Mouse (Mus musculus) forebrain, embryonic 14.5 days (tissue): ENCODE results near the gene Lkaaear1. TPM values are rescaled to one million over a fixed set of nuclear protein-coding genes. Genes with fewer than 3 reads are reported as not detected.

Source experiments
- ATAC-seq: fragments of 200-750 bp; cut with Nextera tagmentation; 2 replicates; pipeline ENCODE4 v1.8.0; 2017; ENCODE audit warnings: mild to moderate bottlenecking, moderate library complexity
- DNase-seq: peaks from one replicate; pipeline ENCODE4 v3.0.0-alpha.2; 2015; ENCODE audit warnings: low spot score
- H3K27ac ChIP-seq: fragments of 300-500 bp; sonication (generic); 2 replicates; pipeline ENCODE4 v1.5.1; 2014; ENCODE audit warnings: low read depth, mild to moderate bottlenecking, control low read depth, low read length, moderate library complexity
- H3K27me3 ChIP-seq: fragments of 300-500 bp; sonication (generic); replicated peaks from 2 replicates; pipeline ENCODE4 v1.6.1; 2014; ENCODE audit warnings: low read length, control low read depth, mixed read lengths; ENCODE audit not compliant: control insufficient read depth, insufficient read depth
- H3K36me3 ChIP-seq: fragments of 300-500 bp; sonication (generic); 2 replicates; pipeline ENCODE4 v1.6.1; 2014; ENCODE audit warnings: low read length, control low read depth; ENCODE audit not compliant: control insufficient read depth, insufficient read depth
- H3K4me1 ChIP-seq: fragments of 300-500 bp; sonication (generic); 2 replicates; pipeline ENCODE4 v1.6.1; 2014; ENCODE audit warnings: antibody characterized with exemption, low read length, control low read depth; ENCODE audit not compliant: control insufficient read depth, insufficient read depth
- H3K4me2 ChIP-seq: fragments of 300-500 bp; sonication (generic); 2 replicates; pipeline ENCODE4 v1.6.1; 2014; ENCODE audit warnings: mild to moderate bottlenecking, control low read depth, low read length
- H3K4me3 ChIP-seq: fragments of 300-500 bp; sonication (generic); 2 replicates; pipeline ENCODE4 v1.5.1; 2014; ENCODE audit warnings: low read depth, low read length, control low read depth
- H3K9ac ChIP-seq: fragments of 300-500 bp; sonication (generic); 2 replicates; pipeline ENCODE4 v1.6.1; 2014; ENCODE audit warnings: mild to moderate bottlenecking, low read length, control low read depth, moderate library complexity
- H3K9me3 ChIP-seq: fragments of 300-500 bp; sonication (generic); replicated peaks from 2 replicates; pipeline ENCODE4 v1.6.1; 2016; ENCODE audit warnings: low read length, control low read depth, mixed read lengths; ENCODE audit not compliant: control insufficient read depth
- WGBS: fragments of 180-500 bp; shearing (Covaris S2); extraction: QIAGEN DNeasy Blood & Tissue Kit; methylation state at CpG from one replicate; pipeline ENCODE4 v1.1.7; 2014; 5-methylcytosine and 5-hydroxymethylcytosine counted together
- polyA plus RNA-seq: library from polyadenylated mRNA; unstranded; fragments of >200 nt; fragmentation: Nextera tagmentation; extraction: Ambion mirVana; gene quantifications from 2 replicates; pipeline ENCODE4 v1.2.1, GENCODE M21; 2014

Lkaaear1 gene
- polyA plus RNA-seq, 1 experiment from 2014 or later: not detected

DNA sequence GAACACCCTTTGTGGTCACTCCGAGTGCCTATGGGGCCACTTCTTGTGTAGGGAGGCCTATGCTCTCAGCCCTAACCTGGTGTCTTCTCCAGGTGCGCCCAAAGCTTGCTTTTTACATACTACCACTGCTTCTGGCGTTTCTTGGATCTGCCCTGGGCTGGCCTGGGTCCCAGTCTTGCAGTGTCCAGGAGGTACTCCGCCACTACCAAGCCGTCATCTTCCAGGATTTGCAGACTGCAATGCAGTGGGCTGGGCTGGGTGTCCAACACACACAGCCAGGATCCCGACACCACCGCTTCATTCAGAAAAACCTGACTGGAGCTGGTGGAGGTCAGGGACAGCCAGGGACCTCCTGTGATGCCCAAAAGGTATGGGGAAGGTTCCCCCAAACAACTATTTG, 39.7 kb downstream of the Lkaaear1 start:
- H3K27me3 ChIP-seq: no peaks in the 10 kb centered on the region
- no peak for ATAC-seq
- no peak overlapping the region for H3K27ac ChIP-seq
- H3K4me3 ChIP-seq: no peak overlapping the region
- H3K9me3 ChIP-seq: no peaks in the 10 kb centered on the region
- DNase-seq: no peak
- no peak overlapping the region for H3K4me2 ChIP-seq
- no peak overlapping the region for H3K9ac ChIP-seq
- H3K4me1 ChIP-seq: no peaks in the 10 kb centered on the region; the same call in 1 of the 2 replicates
- 85% methylated on average over 7 of the region's 7 CpGs for WGBS
- H3K36me3 ChIP-seq: peaks cover 45% of the 10 kb centered on the region

DNA sequence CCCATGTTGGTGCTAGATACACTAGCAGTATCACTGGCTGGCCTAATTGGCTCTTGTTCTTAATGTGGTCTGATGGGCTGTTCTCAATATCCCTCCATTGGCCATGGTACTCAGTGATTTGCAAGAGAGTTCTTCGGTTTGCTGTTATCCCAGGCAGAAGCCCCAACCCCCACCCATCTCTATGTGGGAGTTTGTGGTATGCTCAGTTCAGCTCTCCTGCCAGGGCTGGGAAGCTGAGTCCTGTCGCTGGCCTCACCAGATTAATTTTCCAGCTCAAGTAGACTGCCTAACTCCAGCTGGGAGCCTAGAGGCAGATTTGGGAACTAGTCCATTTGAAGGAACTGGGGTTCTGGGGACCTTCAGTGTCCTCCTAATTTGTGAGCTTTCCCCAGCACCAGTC, 40.8 kb downstream of the Lkaaear1 start:
- 76% methylated on average over 2 of the region's 2 CpGs for WGBS
- DNase-seq (no peak), ATAC-seq (no peak)
- H3K36me3 ChIP-seq: peaks cover 56% of the 10 kb centered on the region
- H3K4me1 ChIP-seq: no peaks in the 10 kb centered on the region; the same call in 1 of the 2 replicates
- H3K9me3 ChIP-seq: no peaks in the 10 kb centered on the region
- H3K9ac ChIP-seq: no peak overlapping the region
- H3K27ac ChIP-seq: no peak overlapping the region
- no peak overlapping the region for H3K4me2 ChIP-seq
- no peak overlapping the region for H3K4me3 ChIP-seq
- no peaks in the 10 kb centered on the region for H3K27me3 ChIP-seq

DNA sequence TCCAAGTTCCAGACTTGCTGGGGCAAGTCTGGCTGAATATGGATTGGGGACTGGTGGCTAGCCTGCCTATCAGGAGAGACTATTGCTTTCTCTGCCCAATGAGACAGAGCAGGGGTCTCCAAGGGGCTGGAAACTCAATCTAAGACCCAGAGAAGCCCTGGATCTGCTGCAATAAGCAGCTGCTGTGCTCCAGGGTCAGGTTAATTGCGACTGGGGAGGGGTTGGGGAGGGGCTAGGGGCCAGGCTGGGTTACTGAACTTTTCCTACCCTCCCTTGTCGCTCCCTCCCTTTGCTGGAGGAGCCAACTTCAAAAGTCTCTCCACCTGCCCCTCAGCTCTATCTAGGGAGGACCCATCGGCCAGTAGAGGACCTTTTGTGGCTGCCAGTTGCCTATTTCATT, 41.5 kb downstream of the Lkaaear1 start, which contains the start of gene Gm29797:
Gene Gm29797, plus strand, starts transcription at position 301 of the 400 bp plus-strand sequence.
- Histone ChIP-seq H3K4me1 (no peaks in the 10 kb centered on the region; the same call in 1 of the 2 replicates), H3K9ac (no peak within 1 kb of the TSS), H3K36me3 (peaks cover 63% of the 10 kb centered on the region), H3K4me3 (no peak within 1 kb of the TSS), H3K4me2 (no peak within 1 kb of the TSS), H3K27ac (no peak within 1 kb of the TSS), H3K9me3 (no peaks in the 10 kb centered on the region), H3K27me3 (no peaks in the 10 kb centered on the region)
- 83% methylated on average over 3 of the region's 3 CpGs for WGBS
- ATAC-seq (no peak), DNase-seq (no peak)

DNA sequence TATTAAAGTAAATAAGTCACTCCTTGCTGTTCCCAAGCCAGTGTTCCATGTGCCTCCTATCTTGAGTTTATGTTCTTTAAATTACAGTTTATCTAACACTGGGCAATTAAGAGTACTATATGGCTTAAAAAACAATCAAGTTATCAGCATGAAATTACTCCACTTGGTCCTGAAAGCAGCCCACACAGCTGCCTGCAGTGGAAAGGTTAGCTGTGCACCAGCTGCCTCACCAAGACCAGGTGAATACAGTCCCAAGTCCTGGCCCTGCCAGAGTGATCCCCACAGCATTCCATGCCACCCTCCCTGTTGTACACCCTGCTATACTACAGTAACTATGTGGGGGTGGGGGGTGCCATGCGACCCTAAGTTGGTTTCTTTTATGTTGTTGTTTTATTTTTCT, 44.7 kb downstream of the Lkaaear1 start:
- H3K27ac ChIP-seq: no peak overlapping the region
- H3K36me3 ChIP-seq: peaks cover 93% of the 10 kb centered on the region
- H3K4me2 ChIP-seq: no peak overlapping the region
- H3K27me3 ChIP-seq: no peaks in the 10 kb centered on the region
- H3K4me1 ChIP-seq: no peaks in the 10 kb centered on the region
- H3K9ac ChIP-seq: no peak overlapping the region
- no peaks in the 10 kb centered on the region for H3K9me3 ChIP-seq
- H3K4me3 ChIP-seq: no peak overlapping the region
- WGBS: 100% methylated on average over 1 of the region's 1 CpGs
- DNase-seq (no peak), ATAC-seq (no peak)

GRCm38 (mm10) chr2:181653065-181653464, 45.2 kb downstream of the Lkaaear1 start:
- peaks cover 94% of the 10 kb centered on the region for H3K36me3 ChIP-seq
- no peak overlapping the region for H3K27ac ChIP-seq
- ATAC-seq (no peak), DNase-seq (no peak)
- no peaks in the 10 kb centered on the region for H3K9me3 ChIP-seq
- H3K4me3 ChIP-seq: no peak overlapping the region
- H3K27me3 ChIP-seq: no peaks in the 10 kb centered on the region
- no peak overlapping the region for H3K4me2 ChIP-seq
- H3K9ac ChIP-seq: no peak overlapping the region
- H3K4me1 ChIP-seq: no peaks in the 10 kb centered on the region

DNA sequence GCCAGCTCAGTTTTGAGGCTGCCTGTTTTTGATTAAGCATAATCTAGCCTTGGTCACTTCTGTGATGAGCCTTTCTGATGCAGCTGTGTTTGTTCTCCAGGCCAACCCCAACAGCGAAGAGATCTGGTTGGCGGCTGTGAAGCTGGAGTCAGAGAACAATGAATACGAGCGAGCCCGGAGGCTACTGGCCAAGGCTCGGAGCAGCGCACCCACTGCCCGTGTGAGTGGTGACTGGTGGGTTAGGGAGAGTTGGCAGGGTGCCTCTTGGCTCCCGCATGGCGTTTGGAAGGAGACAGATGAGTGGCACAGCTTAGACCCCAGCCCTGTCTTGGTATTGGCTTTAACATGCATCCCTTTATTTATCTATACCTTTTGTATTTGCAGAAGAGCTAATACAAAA, 49.3 kb downstream of the Lkaaear1 start:
- Histone ChIP-seq H3K4me3 (no peak overlapping the region), H3K4me1 (no peaks in the 10 kb centered on the region), H3K36me3 (peaks cover 92% of the 10 kb centered on the region), H3K9ac (no peak overlapping the region), H3K9me3 (no peaks in the 10 kb centered on the region), H3K27me3 (no peaks in the 10 kb centered on the region), H3K27ac (no peak overlapping the region), H3K4me2 (no peak overlapping the region)
- 89% methylated on average over 10 of the region's 10 CpGs for WGBS
- DNase-seq (no peak), ATAC-seq (no peak)

Other genes starting within 250 kb of the Lkaaear1 start
- gene Zbtb46, start 239.0 kb downstream of the Lkaaear1 start, polyA plus RNA-seq: 7.6 and 8.6 TPM in 2 replicates
- not detected in 2 replicates for gene Abhd16b, start 205.2 kb downstream of the Lkaaear1 start, polyA plus RNA-seq
- 143 and 151 TPM in 2 replicates for gene Tpd52l2, start 201.3 kb downstream of the Lkaaear1 start, polyA plus RNA-seq
- gene Dnajc5, start 178.0 kb downstream of the Lkaaear1 start, polyA plus RNA-seq: 127 and 165 TPM in 2 replicates
- gene Uckl1, start 113.5 kb downstream of the Lkaaear1 start, polyA plus RNA-seq: 60.0 and 73.5 TPM in 2 replicates
- gene Prpf6, start 106.6 kb downstream of the Lkaaear1 start, polyA plus RNA-seq: 57.2 and 62.3 TPM in 2 replicates
- 30.5 and 38.6 TPM in 2 replicates for gene Zfp512b, start 105.6 kb downstream of the Lkaaear1 start, polyA plus RNA-seq
- gene Samd10, start 99.2 kb downstream of the Lkaaear1 start, polyA plus RNA-seq: 140 and 145 TPM in 2 replicates
- gene Gm29797, start 41.4 kb downstream of the Lkaaear1 start, polyA plus RNA-seq: not detected in 2 replicates
- gene Sox18, start 26.8 kb downstream of the Lkaaear1 start, polyA plus RNA-seq: 12.5 and 15.1 TPM in 2 replicates
- gene Tcea2, start 18.1 kb downstream of the Lkaaear1 start, polyA plus RNA-seq: 42.0 and 44.3 TPM in 2 replicates
- 60.3 and 63.6 TPM in 2 replicates for gene Rgs19, start 4.5 kb downstream of the Lkaaear1 start, polyA plus RNA-seq
- gene Oprl1, start 16.6 kb upstream of the Lkaaear1 start, polyA plus RNA-seq: 66.8 and 67.5 TPM in 2 replicates
- gene Myt1, start 64.9 kb upstream of the Lkaaear1 start, polyA plus RNA-seq: 22.3 and 23.5 TPM in 2 replicates
- 30.0 and 36.6 TPM in 2 replicates for gene Pcmtd2, start 139.4 kb upstream of the Lkaaear1 start, polyA plus RNA-seq
- gene Polr3k, start 165.9 kb upstream of the Lkaaear1 start, polyA plus RNA-seq: 102 and 108 TPM in 2 replicates